Mouse (Mus musculus): ENCODE measurements around the gene Plp1. TPM values are rescaled to one million over a fixed set of nuclear protein-coding genes. Genes with fewer than 3 reads are reported as not detected.
A peak's percentile ranks its signal among the peaks of the same experiment; 100 is the strongest.

The Plp1 gene
- polyA plus RNA-seq, 1 experiment from 2014 or later: 1.0 TPM

DNA sequence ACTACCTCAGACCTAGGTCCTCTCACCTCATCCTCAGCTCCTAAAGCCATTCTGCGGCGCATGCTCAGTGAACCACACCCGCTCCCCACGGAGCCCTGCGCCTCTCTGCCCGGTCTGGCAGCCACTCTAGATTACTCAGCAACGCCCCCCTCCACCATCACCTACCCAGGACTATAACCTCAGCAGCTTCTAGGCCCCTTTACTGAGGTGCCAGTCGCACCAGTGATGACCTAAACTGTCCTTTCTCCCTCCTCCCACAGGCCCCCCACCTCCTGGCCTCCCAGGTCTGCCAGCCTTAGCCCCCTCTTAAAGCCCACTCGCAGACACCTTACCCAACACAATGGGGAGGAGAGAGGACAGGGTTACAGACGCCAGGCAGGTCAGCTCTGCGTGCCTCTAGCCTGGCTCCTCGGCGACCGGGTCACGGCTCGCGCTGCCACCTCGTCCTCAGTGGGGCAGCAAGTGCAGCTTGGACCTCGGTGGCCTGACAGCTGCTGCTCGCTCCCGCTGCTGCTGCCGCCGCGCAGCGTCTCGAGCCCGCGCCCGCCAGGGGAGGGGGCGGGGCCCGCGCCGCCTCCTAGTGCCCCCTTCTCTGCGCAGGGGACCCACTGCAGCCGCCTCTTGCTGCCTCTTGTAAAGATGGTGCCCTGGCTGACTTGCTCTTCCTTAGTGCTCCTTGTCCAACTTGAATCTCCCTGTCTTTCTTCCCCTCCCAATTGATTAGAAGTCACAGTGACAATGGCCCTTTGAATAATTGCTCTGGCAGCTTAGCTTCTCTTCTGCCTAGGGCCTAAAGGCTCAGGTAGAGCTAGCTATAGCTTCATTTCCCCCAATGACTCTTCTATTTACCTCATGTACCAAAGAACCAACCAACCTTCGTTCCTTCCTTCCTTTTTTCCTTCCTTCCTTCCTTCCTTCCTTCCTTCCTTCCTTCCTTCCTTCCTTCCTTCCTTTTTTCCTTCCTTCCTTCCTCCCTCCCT is 45.9 kb downstream of the Plp1 start, which contains the start of gene Rab9b:
Rab9b (minus strand) TSS at position 695 of the 980 bp plus-strand sequence.
- Histone ChIP-seq H3K9me3 (replicated peaks) (no peaks in the 10 kb centered on the region), H3K27me3 (replicated peaks) (peaks cover 12% of the 10 kb centered on the region; the same call in 1 of the 2 replicates), H3K27ac (no peak within 1 kb of the TSS), H3K36me3 (no peaks in the 10 kb centered on the region), H3K4me2 (peak within 1 kb of the TSS; percentile 65), H3K4me1 (no peaks in the 10 kb centered on the region), H3K9ac (no peak within 1 kb of the TSS), H3K4me3 (peak within 1 kb of the TSS; percentile 43)
- ATAC-seq: 0 out of 2 replicates have a peak, but pooled peaks have one; percentile 21
- 18% methylated on average over 36 of the region's 36 CpGs for WGBS (ENCODE audit: insufficient replicate concordance)

Other genes starting within 250 kb of the Plp1 start
- gene Tceal3, start 231.8 kb upstream of the Plp1 start, polyA plus RNA-seq (2016; fragmentation: Nextera tagmentation; extraction: Ambion mirVana): 1.0 and 1.2 TPM in 2 replicates
- 1.0 and 1.4 TPM in 2 replicates for gene Tceal1, start 114.7 kb upstream of the Plp1 start, polyA plus RNA-seq (2016; fragmentation: Nextera tagmentation; extraction: Ambion mirVana)
- 261 and 263 TPM in 2 replicates for gene Morf4l2, start 79.0 kb upstream of the Plp1 start, polyA plus RNA-seq (2016; fragmentation: Nextera tagmentation; extraction: Ambion mirVana)
- not detected in 2 replicates for gene Glra4, start 42.5 kb upstream of the Plp1 start, polyA plus RNA-seq (2016; fragmentation: Nextera tagmentation; extraction: Ambion mirVana)
- not detected in 2 replicates for gene Rab9b, start 46.1 kb downstream of the Plp1 start, polyA plus RNA-seq (2016; fragmentation: Nextera tagmentation; extraction: Ambion mirVana)
- not detected in 2 replicates for gene H2bfm, start 104.7 kb downstream of the Plp1 start, polyA plus RNA-seq (2016; fragmentation: Nextera tagmentation; extraction: Ambion mirVana)
- gene Tmsb15b2, start 152.8 kb downstream of the Plp1 start, polyA plus RNA-seq (2016; fragmentation: Nextera tagmentation; extraction: Ambion mirVana): 7.2 TPM in 2 replicates
- gene Tmsb15l, start 154.2 kb downstream of the Plp1 start, polyA plus RNA-seq (2016; fragmentation: Nextera tagmentation; extraction: Ambion mirVana): 0.29 and 0.74 TPM in 2 replicates
- 5.0 and 5.2 TPM in 2 replicates for gene Tmsb15b1, start 154.2 kb downstream of the Plp1 start, polyA plus RNA-seq (2016; fragmentation: Nextera tagmentation; extraction: Ambion mirVana)
- gene Zcchc18, start 170.5 kb downstream of the Plp1 start, polyA plus RNA-seq (2016; fragmentation: Nextera tagmentation; extraction: Ambion mirVana): 0.67 and 0.91 TPM in 2 replicates
- 2.8 and 2.9 TPM in 2 replicates for gene Slc25a53, start 215.6 kb downstream of the Plp1 start, polyA plus RNA-seq (2016; fragmentation: Nextera tagmentation; extraction: Ambion mirVana)
- gene Fam199x, start 226.9 kb downstream of the Plp1 start, polyA plus RNA-seq (2016; fragmentation: Nextera tagmentation; extraction: Ambion mirVana): 2.1 and 2.2 TPM in 2 replicates